Mouse (Mus musculus) 416B (cell line): Measurements from ENCODE around the gene Dppa3.
"Not testable (repeated sequence)": the region's sequence is repeated elsewhere in the genome, so short reads cannot be mapped to it uniquely, and the experiment has no call there.

Source experiments
- DNase-seq: peaks from one replicate; pipeline ENCODE4 v3.0.0; 2011; ENCODE audit warnings: low read depth

The Dppa3 gene

DNA sequence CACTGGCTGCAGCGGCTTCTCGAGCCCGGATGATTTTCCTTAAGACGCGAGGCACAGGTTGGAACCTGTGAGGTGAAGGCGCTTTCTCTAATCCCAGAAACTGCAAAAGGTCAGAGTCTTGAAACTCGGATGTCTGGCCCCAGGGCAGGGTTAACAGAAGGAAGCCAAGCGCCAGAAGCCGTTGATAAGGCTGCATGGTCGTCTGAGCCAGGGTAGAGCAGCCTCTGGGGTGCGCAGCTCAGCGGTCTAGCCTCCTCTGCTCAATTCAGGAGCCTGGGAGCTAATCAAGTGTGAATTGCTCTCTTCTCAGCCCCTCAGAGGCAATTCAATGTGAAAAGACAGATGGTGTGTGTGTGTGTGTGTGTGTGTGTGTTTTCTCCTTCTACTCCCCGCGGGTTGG is 16.4 kb upstream of the Dppa3 start, which contains the start of gene Gdf3:
Gdf3 (minus strand) TSS at position 317 of the 400 bp plus-strand sequence.
- DNase-seq = no peak

DNA sequence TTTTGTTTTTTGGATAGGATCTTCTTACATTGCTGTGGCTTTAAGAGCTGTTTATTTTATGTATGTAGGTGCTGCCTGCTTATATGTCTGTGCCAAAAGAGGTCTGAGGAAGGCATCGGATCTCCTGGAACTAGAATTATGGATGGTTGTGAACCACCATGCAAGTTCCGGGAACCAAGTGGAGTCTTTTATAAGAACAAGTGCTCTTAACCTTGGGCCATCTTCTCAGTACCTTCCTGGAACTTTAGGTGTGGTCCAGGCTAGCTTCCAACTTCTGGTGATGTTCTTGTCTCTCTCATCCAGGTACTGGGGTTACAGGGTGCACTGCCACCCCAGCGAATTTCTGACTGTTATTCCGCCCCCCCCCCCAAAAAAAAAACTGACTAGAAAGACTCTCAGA is 13.8 kb upstream of the Dppa3 start:
- DNase-seq = no peak

DNA sequence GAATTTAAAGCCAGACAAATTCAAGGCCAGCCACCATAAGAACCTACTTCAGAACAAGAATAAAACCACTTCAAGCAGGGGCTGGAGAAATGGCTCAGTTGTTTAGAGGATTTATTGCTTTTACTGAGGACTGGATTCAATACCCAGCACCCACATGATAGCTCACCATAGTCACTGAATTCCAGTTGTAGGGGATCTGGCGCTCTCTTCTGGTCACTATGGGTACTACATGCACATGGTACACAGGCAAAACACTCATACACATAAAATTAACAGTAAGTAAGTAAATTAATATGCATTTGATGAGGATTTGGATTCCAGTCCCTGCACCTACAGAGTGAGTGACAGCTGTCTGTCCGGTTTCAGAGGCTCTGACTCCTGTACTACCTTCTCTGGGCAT is 12.2 kb upstream of the Dppa3 start:
- peak; percentile 40 for DNase-seq

DNA sequence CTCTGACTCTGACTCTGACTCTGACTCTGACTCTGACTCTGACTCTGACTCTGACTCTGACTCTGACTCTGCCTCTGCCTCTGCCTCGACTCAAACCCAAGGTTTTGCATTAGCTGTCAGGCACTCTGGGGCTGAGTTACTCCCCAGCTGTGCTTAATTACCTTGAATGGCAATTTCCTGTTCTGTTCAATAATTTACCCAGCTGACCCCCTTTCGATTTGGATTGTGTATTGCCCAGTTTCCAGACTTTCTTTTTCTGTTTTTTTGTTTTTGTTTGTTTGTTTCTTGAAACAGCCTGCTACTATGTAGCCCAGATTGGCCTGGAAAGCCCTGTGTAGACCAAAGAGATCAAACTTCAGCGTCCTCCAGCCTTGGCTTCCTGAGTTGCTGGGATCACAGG is 10.2 kb upstream of the Dppa3 start:
- no peak for DNase-seq

DNA sequence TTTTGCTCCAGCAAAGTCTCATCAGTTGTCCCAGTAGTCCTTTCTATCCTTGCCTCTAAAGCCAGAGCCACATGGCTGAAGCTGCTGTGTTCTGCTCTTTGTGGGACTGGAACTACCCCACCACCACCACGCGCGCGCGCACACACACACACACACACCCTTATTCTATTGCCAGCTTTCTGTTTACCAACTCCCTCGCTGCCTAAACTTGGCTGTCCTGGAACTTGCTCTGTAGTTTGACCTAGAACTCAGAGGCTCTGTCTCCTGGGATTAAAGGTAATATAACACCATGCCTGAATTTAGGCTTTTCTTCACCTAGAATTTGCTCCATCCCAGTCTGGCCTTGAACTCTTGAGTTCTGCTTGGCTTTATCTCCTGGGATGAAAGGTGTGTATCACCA is 5.1 kb upstream of the Dppa3 start:
- no peak for DNase-seq

DNA sequence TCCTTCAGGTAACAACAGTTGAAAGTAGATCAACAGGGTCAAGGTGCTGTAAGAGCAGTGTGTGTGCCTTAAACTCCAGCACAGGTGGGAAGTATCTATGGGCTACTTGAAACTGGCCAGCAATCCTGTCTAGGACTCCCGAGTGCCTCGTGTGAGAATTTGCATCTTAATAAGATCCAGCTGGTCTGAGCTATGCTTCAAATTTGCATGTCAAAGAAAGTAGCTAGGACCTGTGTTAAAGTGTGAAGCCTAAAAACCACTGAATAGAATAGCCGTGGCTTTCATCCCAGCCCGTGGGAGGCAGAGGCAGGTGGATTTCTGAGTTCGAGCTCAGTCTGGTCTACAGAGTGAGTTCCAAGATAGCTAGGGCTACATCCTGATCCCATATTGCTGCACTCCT is 1.7 kb upstream of the Dppa3 start:
- no peak for DNase-seq

DNA sequence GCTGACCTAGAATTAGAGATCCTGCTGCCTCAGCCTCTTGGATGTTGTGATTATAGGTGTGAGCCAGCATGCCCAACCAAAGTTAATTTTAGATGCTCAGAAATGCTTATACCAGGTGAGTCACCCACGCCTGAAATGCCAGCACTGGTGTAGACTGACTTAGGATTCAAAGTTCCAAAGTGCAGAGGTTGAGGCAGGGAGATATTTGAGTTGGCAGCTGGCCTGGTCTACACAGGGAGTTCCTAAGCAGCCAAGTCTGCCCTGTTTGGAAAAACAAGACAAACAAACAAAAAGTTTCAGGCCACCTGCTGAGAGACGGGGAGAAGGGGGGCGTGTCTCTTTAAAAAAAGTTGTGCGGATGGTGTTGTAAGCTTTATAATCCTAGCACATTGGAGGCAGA is 1.1 kb upstream of the Dppa3 start:
- no peak for DNase-seq

DNA sequence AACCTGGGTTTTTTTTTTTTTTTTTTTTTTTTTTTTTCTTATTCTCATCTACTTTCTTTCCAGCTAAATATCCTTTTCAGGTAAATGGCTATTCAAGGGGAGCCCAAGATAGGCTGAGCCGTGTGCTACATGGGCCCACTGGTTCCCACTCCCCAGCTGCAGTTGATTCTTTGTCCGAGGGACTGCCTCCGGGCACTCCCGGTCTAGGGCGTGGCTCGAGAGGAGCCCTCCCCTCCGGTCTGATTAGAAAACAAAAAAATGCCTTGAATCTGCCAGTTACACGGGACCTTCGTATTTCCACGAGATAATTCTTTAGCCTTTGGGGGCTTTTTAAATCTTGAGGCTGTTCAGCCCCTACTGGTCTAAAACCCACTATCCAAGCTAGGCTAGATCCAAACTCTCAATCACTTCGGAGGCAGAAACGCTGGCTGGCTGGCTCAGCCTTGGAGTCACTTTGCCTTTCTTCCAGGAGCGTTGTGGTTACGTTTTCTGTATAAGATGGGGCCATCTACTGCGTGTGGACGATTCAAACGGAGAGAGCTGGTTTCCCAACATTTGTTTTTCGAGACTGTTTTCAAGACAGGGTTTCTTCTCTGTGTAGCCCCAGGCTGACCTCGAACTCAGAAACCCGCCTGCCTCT is 1.4 kb downstream of the Dppa3 start:
- DNase-seq = no peak

GRCm38 (mm10) chr6:122633411-122633810 is 7.2 kb downstream of the Dppa3 start:
- peak; percentile 54 for DNase-seq

- peak; percentile 73 for DNase-seq
Observed at GRCm38 (mm10) chr6:122635315-122635714, 9.1 kb downstream of the Dppa3 start.

DNA sequence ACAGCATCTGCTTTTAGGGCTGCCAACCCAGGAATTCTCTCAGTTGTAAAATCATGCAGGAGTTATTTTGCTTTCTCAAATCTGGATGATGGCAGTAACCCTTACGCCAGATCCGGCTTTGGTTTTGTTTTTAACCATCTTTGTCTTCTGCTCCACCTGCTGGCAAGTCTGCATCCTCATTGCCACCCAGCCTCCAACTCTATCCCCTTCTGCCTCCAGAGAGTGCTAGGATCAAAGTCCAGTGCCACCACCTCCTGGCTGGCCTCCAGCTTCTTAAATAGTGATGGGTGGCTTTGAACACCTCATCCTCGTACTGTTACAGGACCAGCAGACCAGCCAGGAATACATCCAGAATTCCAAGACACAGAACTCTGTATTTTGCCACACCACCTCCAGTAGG is 10.5 kb downstream of the Dppa3 start:
- DNase-seq = no peak

GRCm38 (mm10) chr6:122637566-122637965 is 11.4 kb downstream of the Dppa3 start:
- DNase-seq = not testable (repeated sequence)

DNA sequence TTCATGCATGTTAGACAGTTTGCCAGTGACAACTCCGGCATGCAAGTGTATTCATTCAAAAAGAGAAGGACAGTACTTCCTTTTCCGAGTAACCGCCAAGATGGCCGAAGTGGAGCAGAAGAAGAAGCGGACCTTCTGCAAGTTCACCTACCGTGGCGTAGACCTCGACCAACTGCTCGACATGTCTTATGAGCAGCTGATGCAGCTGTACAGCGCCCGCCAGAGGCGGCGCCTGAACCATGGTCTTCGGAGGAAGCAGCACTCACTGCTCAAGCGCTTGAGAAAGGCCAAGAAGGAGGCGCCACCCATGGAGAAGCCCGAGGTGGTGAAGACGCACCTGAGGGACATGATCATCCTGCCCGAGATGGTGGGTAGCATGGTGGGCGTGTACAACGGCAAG is 18.0 kb downstream of the Dppa3 start:
- not testable (repeated sequence) for DNase-seq

DNA sequence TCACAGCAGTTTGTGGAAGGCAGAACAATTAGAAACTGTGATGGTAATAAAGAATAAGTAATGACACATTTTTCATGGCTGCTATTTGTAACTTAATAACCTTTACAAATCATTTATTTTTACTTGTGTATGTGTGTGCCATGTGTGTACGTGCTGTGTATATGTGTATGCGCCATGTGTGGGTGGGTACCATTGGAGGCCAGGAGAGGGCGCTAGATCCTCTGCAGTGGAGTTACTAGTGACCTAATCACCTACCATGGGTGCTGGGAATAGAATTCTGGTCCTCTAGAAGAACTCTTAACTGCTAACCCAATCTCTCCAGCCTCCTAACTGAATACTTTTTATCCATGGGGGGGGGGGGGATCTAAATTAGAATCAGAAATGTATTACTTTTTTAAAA is 23.7 kb downstream of the Dppa3 start:
- no peak for DNase-seq

DNA sequence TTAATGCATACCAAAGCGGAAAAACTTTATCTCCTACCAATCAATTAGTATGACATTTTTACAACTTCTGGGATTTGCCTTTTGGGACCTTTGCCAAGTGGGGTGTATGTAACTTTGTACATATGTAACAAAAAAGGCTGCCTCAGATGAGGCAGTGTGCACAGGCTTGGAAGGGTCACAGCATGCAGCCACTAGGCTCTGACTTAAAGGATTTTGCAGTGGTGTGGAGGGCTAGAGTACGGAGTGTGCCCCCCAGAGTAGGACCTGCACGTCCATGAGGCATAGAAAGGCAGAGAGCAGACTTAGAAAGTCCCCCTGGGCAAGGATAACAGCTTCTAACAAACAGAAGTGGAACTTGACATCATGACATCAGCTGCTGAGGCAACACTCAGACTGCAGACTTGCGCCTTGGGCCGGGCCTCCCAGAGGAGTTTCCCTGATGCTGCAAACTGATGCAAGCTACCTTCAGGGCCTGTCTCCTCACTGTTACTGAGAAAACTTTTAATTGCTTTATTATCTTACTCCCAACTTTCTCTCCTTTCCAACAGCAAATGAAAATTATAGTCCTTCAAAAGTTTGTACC is 24.3 kb downstream of the Dppa3 start:
- DNase-seq = no peak

- peak; percentile 74 for DNase-seq
Observed at GRCm38 (mm10) chr6:122654301-122654700, 28.1 kb downstream of the Dppa3 start.

DNA sequence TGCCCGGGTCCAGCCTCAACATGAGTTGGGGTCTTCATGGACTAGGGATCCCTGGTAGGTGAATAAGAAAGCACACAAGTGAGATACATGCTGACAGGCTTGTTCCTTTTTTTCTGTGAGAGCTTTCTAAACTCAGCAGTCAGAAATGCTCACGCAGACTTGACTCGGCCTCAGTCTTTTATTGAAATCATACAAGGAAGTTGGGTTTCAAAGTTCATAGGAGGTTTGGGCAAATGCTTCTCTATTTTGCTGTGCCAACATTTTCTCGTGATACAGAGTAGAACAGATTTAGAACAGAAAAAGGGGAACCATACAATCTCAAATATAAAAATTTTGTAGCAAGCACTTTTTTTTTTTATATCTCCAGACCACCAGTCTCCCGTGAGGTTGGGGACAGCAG is 31.4 kb downstream of the Dppa3 start:
- DNase-seq = no peak

GRCm38 (mm10) chr6:122659567-122659966 is 33.4 kb downstream of the Dppa3 start:
- peak; percentile 59 for DNase-seq

DNA sequence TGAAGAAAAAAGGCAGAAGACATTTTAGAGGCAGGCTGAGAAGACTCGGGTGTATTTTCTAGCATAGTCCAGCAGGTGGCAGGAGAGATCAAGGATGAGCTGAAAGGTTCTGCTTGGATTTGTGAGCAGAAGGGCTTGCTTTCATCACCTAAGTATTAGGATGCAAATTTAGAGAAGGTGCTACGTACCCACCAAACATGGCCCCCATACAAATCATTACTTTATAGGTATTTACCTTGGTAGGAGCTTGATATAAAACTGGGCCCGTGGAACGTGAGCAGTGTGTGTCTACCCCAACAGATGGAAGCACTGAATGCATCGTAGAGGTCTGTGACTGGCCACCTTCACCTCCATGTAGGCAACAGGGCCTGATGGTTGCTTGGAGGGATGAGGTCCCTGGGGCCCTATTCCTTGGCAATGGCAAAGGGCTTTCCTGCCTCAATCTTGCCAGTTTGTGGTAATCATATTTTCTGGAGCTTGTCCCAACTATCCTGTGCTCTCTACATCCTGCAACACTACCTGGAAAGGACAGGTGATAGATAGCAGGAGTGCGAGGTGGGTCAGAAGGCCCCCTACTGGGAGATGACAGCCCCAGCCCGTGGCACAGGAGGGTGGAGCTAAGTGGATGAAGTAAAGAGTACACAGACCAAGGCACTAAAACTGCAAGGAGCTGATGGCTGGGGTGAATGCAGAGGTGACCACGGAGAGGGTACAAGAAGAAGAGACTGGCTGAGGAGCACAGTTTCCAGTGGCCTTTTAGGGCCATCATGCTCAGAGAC is 34.6 kb downstream of the Dppa3 start:
- DNase-seq = peak; percentile 68

- DNase-seq = no peak
Observed at GRCm38 (mm10) chr6:122662551-122663264, 36.5 kb downstream of the Dppa3 start.

GRCm38 (mm10) chr6:122663596-122664206 is 37.5 kb downstream of the Dppa3 start:
- DNase-seq = no peak

- no peak for DNase-seq
Observed at GRCm38 (mm10) chr6:122665866-122666265, 39.7 kb downstream of the Dppa3 start.
